Mouse (Mus musculus) spleen, postnatal 14 days (tissue): ENCODE data around the gene Prss48.

Experiments used
- DNase-seq, 2 experiments: peaks; one replicate each; pipeline ENCODE4 v3.0.0; 2021 to 2022; ENCODE audit warnings: low spot score in 2 of 2

Prss48 gene

GRCm38 (mm10) chr3:85950914-85951313 is 51.4 kb downstream of the Prss48 start:
- DNase-seq, result no peak
